Mouse (Mus musculus): ENCODE measurements around the gene Hist1h2ag.

Hist1h2ag gene

DNA sequence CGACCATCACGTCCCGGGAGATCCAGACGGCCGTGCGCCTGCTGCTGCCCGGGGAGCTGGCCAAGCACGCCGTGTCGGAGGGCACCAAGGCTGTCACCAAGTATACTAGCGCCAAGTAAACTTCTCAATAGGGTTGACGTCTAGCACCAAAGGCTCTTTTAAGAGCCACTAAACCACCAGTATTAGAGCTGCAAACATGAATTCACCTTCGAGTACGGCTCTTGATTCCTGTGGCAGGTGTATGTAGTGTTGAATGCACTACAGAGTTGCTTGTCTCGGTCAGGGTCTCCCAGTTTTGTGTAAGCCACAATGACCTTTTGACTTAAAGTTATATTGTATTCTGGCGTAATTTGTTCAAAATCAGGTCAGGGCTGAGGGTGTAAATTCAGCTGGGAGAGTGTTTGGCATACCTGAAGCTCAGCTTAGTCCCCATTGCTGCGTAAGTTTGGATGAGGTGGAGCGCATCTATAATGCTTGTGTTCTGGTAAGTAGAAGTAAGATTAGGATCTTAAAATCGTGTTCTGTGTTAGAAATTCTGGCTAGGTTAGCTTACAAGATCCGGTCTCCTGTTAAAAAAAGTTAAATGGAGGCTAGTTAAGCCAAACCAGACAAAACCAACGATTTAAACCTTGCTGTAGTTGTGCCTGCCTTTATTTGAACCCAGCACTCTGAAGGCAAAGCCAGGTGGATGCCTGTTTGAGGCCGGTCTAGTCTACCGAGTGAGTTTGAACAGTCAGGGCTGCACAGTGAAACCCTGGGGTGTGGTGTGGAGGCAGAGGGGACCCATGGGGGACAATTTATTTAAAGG is 6.4 kb downstream of the Hist1h2ag start:
- peak; percentile 17 for DNase-seq

DNA sequence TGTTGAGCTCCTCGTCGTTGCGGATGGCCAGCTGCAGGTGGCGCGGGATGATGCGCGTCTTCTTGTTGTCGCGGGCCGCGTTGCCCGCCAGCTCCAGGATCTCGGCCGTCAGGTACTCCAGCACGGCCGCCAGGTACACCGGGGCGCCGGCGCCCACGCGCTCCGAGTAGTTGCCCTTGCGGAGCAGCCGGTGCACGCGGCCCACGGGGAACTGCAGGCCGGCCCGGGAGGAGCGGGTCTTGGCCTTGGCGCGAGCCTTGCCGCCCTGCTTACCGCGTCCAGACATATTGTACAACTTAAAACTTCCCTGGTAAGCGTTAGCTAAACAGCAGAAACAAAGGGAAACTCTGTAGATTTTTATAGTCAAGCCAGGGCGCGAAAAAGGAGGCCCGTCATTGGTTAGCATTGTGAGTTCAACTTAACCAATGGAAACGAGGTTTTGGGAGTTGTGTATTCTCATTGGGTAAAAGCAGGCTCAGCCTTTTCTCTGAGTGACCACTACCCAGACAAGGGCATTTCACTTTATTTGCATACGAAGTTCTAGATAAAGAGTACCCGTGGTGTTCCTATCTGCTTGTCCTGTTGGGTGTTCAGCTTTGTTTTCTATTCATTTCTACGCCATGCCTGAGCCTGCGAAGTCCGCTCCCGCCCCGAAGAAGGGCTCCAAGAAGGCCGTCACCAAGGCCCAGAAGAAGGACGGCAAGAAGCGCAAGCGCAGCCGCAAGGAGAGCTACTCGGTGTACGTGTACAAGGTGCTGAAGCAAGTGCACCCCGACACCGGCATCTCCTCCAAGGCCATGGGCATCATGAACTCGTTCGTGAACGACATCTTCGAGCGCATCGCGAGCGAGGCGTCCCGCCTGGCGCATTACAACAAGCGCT is 7.2 kb downstream of the Hist1h2ag start, which contains the start of the genes Hist1h2ah and Hist1h2bk:
TSS of gene Hist1h2ah (minus strand) at position 302 of the 882 bp plus-strand sequence.
TSS of gene Hist1h2bk (plus strand) at position 604 of the 882 bp plus-strand sequence.
- peak; percentile 80 for DNase-seq

DNA sequence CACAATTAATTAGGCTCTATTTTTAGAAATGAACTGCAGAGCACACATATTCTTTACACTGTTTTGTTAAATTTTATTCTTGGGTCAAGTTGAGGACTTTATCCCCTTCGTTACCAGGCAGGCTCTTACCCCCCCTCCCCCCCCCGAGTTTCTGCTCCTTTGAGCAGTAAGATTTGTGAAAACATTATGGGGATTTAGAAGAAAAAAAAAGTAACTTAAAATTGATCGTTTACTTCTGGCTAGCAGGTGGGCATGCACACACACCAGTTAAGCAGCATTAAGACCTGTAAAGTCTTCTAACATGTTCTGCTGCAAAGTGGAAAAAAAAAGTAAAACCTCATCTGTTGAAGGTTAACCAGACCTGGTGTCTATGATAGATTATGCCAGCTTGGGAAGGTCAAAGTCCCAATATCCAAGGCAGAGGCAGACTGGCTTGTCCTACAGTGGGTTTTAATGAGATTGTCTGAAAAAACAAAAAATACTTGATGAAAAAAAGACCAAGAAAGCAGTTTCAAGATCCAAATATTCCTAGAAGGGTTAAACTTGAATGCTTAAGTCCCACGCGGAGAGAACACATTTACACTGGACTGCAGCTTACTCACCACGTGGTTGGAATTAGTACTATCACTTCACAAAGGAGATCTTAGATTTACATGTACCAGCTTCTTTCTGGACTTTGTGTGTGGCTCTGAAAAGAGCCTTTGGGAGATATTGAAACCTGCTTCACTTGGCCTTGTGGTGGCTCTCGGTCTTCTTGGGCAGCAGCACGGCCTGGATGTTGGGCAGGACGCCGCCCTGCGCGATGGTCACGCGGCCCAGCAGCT is 8.1 kb downstream of the Hist1h2ag start:
- DNase-seq = no peak

DNA sequence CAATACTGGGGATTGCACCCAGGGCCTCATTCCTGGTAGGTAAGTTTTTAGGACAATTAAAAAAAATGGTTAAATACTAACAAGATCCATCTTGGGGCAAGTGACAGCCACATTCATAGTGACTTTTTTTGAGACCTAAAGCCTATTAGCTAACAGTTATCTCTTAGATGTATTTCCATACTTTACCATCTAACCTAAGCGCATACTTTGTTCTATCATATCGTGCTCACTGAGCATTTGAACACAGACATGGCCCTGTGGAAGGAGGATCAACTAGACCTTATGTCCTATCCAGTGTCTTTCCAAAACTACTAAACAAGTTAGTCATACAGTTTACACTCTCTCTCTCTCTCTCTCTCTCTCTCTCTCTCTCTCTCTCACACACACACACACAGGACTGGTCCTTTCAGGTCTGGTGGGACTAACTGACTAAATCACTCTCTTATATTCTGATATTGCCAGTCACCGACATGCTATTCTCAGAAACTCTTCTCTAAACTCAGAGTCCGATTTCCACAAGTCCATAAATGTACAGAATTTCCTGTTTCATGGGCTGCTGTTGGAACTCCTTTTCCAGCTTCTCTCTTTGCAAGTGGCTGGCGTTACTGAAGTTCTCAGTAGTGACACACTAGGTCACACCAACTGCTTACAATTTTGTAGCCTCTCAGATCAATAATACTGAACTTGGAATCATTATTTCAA is 8.9 kb downstream of the Hist1h2ag start:
- DNase-seq = no peak

DNA sequence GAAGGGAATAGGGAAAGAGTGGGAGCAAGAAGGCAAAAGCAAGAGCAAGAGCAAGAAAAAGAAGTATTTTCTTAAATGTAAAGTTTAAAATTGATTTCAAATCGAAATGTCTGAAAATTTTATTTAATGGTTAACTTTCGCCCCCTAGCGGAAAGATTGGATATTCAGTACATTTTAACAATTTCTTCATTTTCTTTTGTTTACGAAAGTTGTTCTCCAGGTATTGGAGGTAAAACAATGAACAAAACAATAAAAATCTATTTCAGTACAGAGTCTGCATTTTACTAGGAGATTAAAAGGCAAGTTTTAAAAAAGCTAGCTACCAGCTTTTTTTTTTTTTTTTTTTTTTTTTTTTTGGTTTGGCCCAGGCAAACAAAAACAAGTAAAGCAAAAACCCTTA is 12.3 kb downstream of the Hist1h2ag start:
- no peak for DNase-seq

DNA sequence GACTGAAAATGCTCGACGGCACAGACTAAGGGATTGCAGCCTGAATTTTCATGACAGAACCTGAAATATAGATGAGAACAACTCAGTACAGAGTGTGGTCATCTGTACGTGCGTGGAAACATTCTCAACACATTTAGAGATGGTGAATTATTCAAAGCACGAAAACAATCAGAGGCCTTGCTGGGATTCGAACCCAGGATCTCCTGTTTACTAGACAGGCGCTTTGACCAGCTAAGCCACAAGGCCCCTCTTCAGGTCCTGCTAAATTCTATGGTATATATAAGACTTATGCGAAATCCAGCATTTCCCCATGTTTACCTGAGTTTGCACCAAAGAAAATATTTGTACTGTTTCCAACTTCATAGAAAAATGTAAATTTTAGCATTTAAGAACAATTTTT is 12.8 kb downstream of the Hist1h2ag start:
- peak; percentile 14 for DNase-seq

DNA sequence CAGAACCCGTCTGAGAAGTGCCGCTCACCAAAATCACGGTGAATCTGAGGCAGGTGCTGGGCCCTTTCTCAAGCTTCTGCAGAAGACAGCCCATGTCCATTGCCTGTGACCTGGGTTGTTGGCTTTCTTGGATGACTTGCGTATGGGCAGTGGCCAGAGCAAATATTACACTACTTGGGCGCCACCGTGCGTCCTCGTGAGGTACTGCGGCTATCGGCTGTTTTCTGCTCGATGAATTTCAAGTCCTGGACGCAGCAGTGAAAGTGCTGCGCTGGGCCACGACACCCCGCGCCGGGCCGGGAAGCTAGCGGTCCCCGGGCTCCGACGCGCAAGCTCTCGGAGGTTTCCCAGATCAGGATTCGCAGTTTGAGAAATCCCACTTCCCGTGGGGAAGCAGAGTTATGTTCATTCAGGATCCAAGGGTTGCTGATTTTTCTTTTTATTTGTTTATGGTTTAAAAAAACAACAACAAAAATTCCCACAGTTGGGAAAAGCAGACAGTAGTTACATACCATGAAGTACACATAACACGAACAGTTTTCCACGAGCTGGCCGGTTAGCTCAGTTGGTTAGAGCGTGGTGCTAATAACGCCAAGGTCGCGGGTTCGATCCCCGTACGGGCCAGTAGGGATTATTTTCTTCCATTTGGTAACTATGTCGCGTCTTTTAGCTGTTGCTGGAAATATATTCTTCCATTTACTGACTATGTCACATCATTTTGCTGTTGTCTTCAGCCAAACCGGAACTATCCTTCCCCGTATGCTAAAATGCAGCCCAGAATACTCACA is 13.9 kb downstream of the Hist1h2ag start:
- peak; percentile 92 for DNase-seq

DNA sequence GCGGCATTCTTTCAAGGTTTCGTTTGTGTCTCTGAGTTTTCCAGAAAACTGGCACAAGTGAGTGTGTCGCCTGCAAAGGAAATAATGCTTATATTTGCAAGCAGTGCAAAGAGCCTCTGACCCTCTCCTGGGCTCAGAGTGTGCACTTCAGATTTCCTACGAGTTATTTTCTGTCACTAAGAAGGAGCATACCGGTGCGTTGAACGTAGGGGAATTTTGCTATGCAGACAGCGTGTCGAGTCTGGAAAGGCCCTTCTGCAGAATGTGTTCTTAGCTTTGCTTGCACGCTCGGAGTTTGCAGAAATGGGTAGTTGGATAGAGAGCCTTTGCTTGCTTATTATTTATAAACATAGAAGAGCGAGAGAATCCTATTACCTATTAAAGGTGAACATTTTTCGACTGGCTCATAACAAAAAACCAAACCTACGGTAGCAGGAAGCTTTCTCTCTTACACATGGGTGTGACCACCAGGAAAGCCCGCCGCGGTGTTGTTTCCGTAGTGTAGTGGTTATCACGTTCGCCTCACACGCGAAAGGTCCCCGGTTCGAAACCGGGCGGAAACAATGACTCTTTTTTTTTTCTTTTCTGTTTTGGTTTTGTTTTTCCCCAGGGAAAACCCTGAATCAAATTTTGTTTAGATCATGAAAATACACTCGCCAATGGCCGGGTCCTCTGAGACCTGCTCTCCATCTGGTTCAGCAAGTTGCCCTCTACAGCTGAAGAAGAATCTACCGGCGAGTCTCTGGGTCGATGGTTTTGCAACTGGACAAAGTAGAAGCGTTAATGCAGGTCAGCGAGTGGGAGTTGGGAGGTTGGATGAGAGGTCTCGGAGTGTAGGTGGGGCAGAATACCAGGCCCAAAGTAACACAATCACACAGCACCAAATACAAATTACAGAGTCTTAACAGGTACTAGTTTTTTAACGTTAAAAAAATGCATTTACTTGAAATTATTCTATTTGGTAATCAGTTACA is 16.4 kb downstream of the Hist1h2ag start:
- peak; percentile 53 for DNase-seq

DNA sequence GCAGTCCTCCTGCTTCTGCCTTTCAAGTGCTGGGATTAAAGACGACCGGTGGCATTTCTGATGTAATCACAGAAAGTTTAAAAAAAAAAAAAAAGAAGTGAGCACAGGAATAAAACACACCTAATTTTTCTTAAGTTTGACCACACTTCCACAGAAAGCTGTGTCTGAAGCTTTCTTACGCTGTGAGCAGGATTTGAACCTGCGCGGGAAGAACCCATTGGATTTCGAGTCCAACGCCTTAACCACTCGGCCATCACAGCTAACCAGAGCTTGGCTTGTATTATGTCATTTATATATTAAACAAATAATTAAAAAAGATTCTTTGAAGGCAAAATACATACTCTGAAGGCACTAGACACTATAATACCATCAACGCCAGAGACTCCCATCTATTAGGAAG is 20.5 kb downstream of the Hist1h2ag start:
- peak; percentile 57 for DNase-seq

DNA sequence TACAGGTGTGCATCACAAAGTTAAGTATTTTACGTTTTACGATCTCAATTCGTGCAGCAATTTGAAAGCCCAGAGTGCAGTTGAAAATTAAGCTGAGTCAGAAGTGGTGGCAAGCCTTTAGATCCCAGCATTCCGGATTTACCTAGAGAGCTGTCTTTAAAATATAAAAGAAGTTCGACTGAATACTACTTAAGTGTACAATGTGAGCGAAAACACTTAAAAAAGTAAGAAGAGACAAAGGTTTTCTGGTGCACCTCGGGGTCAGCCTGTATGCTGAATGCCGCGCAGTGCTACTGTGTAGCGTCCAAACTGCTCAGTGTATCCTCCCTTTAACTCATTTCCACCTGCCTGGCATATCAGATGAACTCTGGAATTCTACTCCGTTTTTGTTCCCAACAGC is 21.2 kb downstream of the Hist1h2ag start:
- DNase-seq = no peak

DNA sequence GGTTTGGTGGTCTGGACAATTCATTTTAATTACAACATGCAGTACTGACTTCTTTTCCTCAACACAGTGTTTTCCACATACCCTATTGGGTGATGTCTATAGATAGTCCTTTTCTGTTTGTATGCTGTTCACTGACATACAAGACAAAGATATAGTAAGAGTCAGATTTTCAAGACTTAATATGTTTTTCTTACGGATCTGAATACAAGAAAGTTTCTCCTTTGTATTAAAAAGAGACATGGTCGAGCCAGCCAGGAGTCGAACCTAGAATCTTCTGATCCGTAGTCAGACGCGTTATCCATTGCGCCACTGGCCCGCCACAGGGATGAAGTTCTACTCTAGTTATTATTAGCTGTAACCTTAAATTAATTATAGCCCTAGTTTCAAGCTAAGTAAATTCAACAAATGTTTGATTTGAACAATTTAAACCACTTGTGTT is 21.8 kb downstream of the Hist1h2ag start:
- DNase-seq = no peak

DNA sequence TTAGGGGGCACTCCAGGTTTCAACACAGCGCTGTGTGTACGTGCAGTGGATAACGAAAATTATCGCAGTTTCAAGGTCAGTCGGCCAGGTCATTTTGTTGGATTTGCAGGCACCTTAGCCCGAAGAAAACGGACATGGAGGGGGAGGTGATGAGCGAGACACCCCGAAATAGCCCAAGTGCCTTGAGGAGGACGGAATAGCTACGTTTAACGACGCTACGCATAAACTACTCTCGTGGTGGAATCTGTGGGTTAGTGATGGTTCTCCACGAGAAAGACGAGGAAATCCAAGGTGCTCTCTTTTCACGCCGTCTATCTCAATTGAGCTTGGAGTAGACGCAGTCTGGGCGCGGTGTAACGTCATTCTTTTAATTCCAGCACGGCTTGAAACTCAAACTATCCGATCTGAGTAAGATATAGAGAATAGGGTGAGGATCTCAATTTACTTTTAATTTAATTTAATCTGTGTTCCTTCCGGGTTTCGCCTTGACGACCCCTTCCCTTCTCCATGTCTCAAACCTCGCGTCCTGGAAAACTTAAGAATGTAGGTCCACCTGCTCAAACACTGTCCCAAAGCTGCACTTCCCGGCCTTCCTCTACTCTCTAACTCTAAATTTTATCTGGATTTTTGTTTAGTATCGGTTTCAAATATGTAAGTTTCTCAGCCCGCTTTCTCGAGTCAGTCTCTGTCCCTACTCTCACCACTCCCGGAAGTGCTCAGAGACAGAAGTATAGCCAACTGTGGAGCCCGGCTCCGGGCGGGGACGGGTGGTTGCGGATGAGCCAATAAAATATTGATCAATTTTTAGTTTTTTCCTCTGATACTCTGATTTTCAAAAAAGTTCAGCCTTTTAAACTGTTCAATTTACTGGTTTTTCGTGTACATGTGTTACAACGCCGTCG is 22.6 kb downstream of the Hist1h2ag start:
- DNase-seq = no peak

DNA sequence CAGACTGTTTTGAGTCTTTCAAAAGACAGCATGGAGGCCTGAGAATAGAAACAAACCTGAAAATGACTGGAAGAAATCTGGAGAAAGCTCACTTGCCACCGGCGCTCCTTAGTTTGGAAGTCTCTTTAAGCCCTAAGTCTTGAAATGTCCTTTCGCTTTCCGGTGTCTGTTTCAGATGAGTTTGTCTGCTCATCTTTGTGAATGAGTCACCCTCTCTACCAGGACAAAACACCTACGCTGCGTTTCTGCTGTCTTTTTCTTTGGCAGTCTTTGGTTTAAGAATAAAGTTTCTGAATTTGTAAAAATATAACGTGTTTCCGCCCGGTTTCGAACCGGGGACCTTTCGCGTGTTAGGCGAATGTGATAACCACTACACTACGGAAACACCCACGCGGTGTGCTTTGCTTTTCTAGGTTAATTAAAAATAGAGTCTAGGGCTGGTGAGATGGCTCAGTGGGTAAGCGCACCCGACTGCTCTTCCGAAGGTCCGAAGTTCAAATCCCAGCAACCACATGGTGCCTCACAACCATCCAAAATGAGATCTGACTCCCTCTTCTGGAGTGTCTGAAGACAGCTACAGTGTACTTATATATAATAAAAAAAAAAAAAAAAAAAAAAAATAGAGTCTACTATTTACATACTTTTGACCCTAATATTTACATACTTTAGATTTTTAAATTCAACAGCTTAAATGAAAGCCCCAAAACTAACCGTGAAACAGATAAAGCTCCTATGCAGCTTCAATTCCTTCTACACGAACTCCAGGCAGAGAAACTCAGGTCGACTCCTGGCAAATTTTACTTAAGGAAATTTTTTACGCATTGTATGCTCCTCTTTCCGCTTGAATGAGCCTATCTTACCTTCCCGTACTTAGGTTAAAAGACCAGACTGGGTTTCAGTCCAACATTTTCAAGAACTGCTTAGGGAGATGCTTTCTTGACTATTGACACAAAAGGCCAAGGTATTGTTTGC is 27.0 kb downstream of the Hist1h2ag start:
- DNase-seq = peak; percentile 30

DNA sequence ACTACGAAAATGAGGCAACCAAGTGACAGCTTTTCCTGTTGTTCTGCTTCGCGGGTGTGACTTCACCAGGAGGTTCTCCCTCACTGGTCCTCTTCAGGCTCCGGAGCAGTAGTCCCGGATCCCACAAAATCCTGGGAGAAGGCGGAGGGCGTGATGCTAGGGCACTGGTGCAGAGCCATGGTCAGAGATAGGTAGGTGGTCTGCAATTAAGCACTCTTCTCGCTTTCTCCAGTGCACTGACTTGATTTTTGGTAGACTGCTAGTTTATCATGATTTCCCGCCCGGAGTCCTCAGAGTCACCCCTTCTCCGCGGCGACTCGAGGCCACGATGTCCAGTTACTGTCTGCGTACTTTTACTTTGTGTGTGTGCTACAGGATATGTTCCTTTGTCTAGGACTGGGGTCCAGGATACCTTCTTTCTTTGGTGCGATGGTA is 28.3 kb downstream of the Hist1h2ag start:
- no peak for DNase-seq

DNA sequence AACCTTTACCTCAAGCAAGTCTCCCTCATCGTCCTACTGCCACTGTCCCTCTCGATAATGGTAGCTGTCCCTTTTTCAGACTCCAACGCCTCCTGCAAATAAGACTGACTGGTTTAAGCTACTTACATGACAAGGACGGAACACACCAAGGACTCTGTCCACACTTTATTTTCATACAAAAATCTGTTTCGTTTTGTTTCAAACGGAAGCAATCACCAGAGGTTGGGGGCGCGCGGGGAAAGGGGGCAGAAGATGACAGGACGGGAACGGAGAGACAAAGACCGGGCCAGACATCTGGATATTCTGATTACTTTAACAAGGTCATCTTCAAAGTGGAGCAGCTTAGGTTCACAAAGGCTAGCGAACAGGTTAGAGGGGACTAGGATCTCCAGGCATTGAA is 29.0 kb downstream of the Hist1h2ag start:
- DNase-seq = no peak

DNA sequence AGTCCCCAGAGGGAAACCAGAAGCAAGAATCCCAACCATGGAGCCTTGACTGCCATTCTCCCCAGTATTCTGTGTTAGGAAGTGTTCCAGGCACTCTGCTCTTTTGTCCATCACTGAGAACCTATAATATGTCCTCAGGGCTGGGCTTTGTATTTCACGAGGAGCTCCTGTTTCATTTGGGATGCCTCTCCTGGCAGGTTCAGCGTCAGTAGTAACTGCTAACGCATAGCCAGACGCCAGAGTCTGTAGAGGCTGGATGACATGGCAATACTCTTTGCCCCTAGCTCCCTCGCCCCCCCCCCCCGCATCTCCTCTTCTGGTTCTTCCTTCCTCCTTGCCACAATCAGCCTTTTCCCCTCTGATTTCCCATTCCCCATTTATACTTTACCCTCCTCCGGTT is 33.1 kb downstream of the Hist1h2ag start, which contains the start of gene Prss16:
TSS of gene Prss16 (minus strand) at position 101 of the 400 bp plus-strand sequence.
- DNase-seq = no peak

DNA sequence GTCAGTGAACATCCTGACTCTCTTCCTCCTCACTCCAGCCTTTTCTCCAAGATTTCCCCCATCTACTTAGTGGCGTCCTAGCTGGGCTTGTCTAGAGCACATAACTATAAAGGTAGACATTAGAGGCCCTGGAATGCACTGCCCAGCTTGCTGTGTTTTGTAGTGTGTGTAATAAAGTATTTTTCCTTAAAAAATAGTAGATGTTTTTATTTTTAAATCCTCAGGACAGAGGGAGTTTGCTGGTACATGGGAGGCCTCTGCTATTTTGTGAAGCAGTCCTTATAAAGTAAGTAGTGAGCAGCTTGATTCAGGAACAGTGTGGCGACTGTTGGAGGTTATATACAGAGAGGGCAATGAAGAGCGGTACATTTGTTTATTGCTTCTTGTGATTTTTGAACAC is 34.0 kb downstream of the Hist1h2ag start:
- no peak for DNase-seq

DNA sequence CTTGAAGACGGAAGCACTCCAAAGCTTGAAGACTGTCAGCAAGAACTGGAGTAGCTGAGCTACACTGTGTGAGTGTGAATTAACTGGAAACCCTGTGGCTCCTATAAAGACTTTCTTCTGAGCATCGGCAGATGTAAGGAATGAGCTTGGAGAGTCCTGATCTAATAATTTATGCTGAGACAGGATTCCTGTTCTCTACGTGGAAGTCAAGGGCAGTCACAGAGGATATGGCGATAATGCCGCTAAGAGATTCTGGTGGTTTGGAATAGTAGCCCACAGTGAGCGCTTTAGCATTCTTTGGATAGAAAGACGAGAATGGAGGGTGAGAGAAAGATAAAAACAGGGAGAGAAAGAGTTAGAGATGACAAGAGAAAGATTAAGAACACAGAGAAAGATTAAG is 34.9 kb downstream of the Hist1h2ag start:
- no peak for DNase-seq

All from cerebellum, adult 11-12 months (tissue).